Mouse (Mus musculus) ES-CJ7 (cell line): ENCODE data around the gene Flnc.
A peak's percentile ranks its signal among the peaks of the same experiment; 100 is the strongest.

Experiments
- DNase-seq: peaks from one replicate; pipeline ENCODE4 v3.0.0; 2011; ENCODE audit warnings: low read depth, low spot score

Flnc gene

GRCm38 (mm10) chr6:29432156-29432555, 900 bp upstream of the Flnc start:
- no peak for DNase-seq

GRCm38 (mm10) chr6:29432676-29433037, 399 bp upstream of the Flnc start:
- DNase-seq, result no peak

GRCm38 (mm10) chr6:29433804-29434795, 1.0 kb downstream of the Flnc start:
- DNase-seq, result peak; percentile 56

- DNase-seq, result peak; percentile 71
Observed at GRCm38 (mm10) chr6:29434911-29435691, 2.0 kb downstream of the Flnc start.

DNA sequence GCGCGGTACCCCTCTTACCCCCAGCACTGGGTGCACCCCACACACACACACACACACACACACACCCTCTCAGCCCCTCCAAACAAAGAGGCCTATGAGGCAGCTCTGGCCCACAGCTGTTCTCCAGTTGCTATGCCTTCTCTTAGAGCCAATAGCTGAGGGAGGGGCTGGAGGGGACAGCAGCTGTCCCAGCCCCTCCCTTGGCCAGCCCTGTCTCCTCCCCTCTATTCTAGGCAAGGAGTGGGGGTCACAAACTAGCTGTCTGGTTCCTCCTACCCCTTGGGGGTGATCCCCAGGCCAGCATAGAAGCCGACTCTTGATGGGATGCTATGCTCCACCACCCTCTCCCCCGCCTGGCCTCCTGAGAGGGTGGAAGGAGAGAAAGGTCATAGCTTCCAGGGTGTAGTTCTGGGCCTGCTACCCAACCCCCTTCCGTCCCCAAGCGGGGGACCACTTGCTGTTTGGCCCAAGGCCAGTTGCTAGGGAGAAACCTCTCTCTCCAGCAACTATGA, 2.9 kb downstream of the Flnc start:
- peak; percentile 52 for DNase-seq

- peak; percentile 58 for DNase-seq
Observed at GRCm38 (mm10) chr6:29436461-29436934, 3.4 kb downstream of the Flnc start.

- DNase-seq, result no peak
Observed at GRCm38 (mm10) chr6:29439251-29439650, 6.2 kb downstream of the Flnc start.

- DNase-seq, result no peak
Observed at GRCm38 (mm10) chr6:29439789-29440188, 6.7 kb downstream of the Flnc start.

GRCm38 (mm10) chr6:29444773-29445172, 11.7 kb downstream of the Flnc start:
- peak; percentile 71 for DNase-seq

DNA sequence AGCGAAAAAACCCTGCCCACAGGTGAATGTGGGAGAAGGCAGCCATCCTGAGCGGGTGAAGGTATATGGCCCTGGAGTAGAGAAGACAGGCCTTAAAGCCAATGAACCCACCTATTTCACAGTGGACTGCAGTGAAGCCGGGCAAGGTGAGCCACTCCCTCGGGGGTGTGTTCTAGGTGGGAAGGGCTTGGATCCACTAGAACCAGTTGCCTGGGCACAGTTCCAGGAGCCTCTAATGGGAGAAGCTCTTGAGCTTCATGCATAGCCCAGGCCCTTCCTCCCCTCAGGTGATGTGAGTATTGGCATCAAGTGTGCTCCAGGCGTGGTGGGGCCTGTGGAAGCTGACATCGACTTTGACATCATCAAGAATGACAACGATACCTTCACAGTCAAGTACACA, 12.3 kb downstream of the Flnc start:
- DNase-seq, result no peak

GRCm38 (mm10) chr6:29449858-29450257, 16.8 kb downstream of the Flnc start:
- peak; percentile 93 for DNase-seq

DNA sequence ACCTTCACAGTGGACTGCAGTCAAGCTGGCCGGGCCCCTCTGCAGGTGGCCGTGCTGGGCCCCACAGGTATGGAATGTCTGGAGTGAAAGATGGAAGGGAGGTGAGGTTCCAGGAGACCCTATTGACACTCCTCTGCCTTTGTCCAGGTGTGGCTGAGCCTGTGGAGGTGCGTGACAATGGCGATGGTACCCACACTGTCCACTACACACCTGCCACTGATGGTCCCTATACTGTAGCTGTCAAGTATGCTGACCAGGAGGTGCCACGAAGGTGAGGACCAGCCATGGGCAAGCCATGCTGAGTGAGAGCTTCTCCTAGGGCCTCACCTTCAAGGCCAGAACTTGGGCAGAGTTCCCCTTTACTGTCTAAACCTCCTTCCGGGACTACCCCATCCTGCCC, 17.6 kb downstream of the Flnc start:
- DNase-seq, result no peak

- DNase-seq, result peak; percentile 34
Observed at GRCm38 (mm10) chr6:29461502-29461901, 28.4 kb downstream of the Flnc start.

- DNase-seq, result no peak
Observed at GRCm38 (mm10) chr6:29463388-29463787, 30.3 kb downstream of the Flnc start.

GRCm38 (mm10) chr6:29467583-29468354, 34.7 kb downstream of the Flnc start, which contains the start of gene Atp6v1f:
Atp6v1f (plus strand) TSS chr6:29467718.
- peak; percentile 99 for DNase-seq

DNA sequence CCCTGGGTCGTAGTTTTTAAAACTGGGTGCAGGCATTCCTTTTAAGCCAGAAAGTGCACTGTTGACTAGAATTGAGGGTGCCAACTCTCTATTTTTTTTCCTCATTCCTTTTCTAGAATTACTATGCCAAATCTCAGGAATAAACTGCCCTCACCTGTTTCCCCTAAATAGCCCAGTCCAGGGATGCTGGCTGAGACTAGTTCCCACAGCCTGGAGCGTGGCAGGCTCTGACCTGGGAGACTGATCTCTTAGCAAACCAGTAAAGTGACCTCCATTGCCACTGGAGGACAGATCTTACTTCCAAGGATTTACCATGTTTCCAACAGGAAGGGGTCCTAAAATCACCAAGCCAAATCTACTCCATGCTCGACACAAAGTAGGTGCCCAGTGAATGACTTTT, 35.8 kb downstream of the Flnc start:
- DNase-seq, result no peak

- DNase-seq, result no peak
Observed at GRCm38 (mm10) chr6:29471137-29471536, 38.1 kb downstream of the Flnc start, which contains the start of gene Atp6v1fnb. Atp6v1fnb (plus strand) TSS chr6:29471437.

DNA sequence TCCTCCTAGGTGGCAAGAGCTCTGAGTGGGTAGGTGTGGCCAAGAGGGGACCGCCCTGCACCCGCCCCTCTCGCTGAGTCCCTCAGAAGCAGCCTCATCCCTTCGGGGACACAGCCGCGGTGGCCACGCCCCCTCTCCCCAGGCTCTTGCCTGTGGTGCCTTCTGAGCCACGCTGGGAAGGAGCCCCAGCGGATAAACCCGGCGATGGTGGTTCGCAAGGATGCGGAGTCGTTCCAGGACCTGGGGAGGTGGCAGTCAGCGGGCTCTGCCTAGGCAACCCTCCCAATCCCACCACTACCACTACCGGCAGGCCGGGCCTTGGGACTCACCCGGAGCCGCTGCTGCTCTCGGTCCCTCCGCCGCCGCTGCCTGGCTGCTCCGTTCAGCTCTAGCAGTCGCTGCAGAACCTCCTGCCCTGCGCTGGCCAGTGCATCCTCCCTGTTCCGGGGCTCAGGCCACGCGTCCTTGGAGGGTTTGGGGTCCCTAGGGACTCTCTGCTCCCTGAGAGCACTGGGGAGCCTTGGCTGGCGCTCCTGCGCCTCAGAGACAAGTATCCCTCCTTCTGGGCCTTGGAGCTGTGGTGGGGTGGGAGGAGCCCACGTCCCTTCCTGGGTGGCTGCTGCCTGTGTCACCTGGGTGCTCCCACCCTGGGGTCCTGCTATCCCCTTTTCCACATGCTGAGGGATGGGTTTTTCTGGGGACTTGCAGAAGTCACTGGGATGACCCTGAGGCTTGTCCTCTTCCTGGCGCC, 41.1 kb downstream of the Flnc start:
- DNase-seq, result peak; percentile 91

DNA sequence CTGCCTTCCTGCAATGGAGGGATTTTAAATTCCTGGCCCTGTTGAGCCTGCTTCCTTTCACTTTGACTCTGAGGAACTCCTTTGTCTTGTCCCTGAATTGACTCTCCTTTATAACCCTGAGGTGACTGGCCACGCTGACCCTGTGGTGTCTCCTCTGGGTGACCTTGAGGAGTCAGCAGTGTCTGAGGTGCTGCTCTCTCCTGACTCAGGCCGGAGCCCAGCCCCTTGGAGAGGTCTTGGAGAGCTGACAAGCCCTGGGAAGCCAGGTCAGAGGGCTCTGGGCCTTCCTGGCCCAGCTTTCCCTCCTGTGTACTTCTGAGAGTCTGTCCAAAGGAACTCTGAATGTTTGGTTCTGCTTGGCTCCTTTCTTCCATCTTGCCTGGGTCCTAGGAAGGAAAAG, 41.7 kb downstream of the Flnc start:
- no peak for DNase-seq

DNA sequence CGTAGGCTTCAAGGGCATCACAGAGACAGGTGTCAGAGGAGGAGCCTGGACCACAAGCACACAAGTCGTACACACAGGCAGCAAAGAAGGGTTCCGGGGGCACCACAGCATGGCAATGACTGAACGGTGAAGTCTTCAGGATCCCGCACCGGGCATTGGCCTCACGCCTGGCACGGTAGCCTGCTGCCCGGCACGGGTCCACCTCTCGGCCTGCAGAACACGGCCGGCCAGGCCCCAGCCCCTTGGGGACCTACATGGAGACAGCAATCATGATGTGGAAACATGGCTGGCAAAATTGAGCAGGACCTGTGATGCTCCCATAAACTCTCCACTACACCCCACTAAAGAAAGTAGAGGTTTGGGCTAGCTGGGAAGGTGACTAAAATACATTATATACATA, 49.6 kb downstream of the Flnc start:
- DNase-seq, result no peak
